ENCODE assay signal across 12 mouse cellular contexts in the genomic region with DNA sequence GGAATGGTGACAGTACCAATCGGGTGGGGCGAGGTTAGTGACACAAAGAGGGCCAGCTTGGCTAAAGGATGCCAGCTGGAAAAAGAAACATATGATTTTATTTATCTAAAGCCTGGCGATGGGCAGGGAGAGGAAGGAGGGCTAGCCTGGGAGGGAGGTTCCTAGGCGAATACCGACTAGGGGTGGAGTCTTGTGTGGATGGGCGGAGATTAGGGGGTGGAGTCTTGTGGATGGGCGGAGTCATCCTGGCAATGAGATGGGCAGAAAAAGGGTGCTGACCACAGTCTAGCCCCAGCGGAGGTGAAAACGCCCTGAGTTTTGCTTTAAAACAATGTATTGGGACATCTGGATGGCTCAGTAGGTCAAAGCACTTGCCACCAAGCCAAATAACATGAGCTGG. TPM values are rescaled to one million over a fixed set of nuclear protein-coding genes. Genes with fewer than 3 reads are reported as not detected.
A peak's percentile ranks its signal among the peaks of the same experiment; 100 is the strongest.
DNase-seq lines count a peak whose midpoint lies in the region; ATAC-seq lines count a peak whose summit lies in the region.
"Had no signal": no experiment of that assay in that cellular context is flagged by ENCODE, and none has a peak within 500 bp of the region (broad histone marks: within the 10 kb centered on the region; RNA-seq: fewer than 3 reads in every experiment).

No protein-coding gene starts in this region.

- intact Hi-C loops in left cerebral cortex, postnatal 36 days (cut with DNase I), result no loop called here

- 0 out of 2 replicates have a peak, but pooled peaks have one; percentile 24 for ATAC-seq in granulocyte monocyte progenitor cell, adult 5-6 weeks (replicated peaks; ENCODE audit: poor library complexity, severe bottlenecking)
- ATAC-seq: forebrain, postnatal 0 days; hindbrain, postnatal 0 days; intestine, postnatal 0 days; midbrain, embryonic 13.5 days had no signal

- DNase-seq in cerebellum, adult 9-10 months, result peak; percentile 42
- DNase-seq in cerebellum, adult 8-10 months, result no peak
- peak; percentile 38 for DNase-seq in testis, postnatal 14 days (ENCODE audit: low spot score)
- no peak for DNase-seq in testis, postnatal 10 days (ENCODE audit: low spot score)
- DNase-seq in left cerebral cortex, postnatal 36 days (ENCODE audit: low spot score in 2 of 2), result no peak
- no peak for DNase-seq in ovary, postnatal 10 days (ENCODE audit: low spot score)
- DNase-seq: heart, adult 11 months had no signal

RNA-seq across cellular contexts. Expression of gene Ccdc167, which starts 45.1 kb away (rescaled TPM):
- 22.8 and 23.7 TPM in 2 replicates for total RNA-seq in granulocyte monocyte progenitor cell, adult 5-6 weeks (2014; fragmentation: Nextera tagmentation)
- total RNA-seq in granulocyte monocyte progenitor cell, adult 5-6 weeks (2017), result 7.8 and 8.9 TPM in 2 replicates
- total RNA-seq in left cerebral cortex, postnatal 36 days (2021), result 10 to 100 TPM; 15.3 to 22.4 TPM

Comparison
In these comparisons a context has a peak if more than half of its experiments do, and no peak if none do; other contexts are left out.
1. DNase-seq: peak in cerebellum, adult 9-10 months (single experiment) and testis, postnatal 14 days (single experiment); none in cerebellum, adult 8-10 months (single experiment), testis, postnatal 10 days (single experiment), left cerebral cortex, postnatal 36 days (0 of 2) and ovary, postnatal 10 days (single experiment).